Mouse (Mus musculus) olfactory bulb, adult 2 months (tissue): Measurements from ENCODE around the gene Noto.

ENCODE experiments used
- CTCF ChIP-seq: fragments of 200-500 bp; IDR thresholded peaks from 2 replicates; pipeline ENCODE4 v1.5.1; 2012; ENCODE audit warnings: low read depth, mild to moderate bottlenecking, low read length, moderate library complexity; ENCODE audit not compliant: insufficient read depth
- POLR2A ChIP-seq: fragments of 200-500 bp; IDR thresholded peaks from 2 replicates; pipeline ENCODE4 v1.6.1; 2012; ENCODE audit warnings: mild to moderate bottlenecking, low read depth, low read length, moderate library complexity; ENCODE audit not compliant: insufficient read depth

DNA sequence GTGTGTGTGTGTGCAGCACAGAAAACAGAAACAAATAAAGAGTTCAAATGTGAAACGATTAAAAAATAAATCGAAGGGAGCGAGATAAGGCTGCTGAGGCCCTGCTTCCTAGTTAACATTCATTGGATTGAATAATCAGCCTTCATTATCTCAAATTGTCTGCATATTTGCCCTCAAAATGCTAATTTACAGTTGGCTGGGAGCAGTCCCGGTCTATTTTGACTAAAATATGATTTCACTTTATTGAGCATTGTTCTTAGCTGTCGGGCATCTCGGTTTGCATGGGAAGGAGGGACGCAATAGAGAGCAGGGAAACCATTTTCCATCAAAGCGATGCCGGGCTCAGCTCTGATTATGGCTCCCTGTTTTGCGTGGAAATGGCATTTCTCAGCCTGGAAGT, 20.6 kb upstream of the Noto start:
- TF ChIP-seq CTCF (no peak), POLR2A (no peak)
